Mouse (Mus musculus) cerebral cortex, adult 2 months (tissue): ENCODE measurements around the gene Rbm4.

Source experiments
- WGBS: fragments of 180-500 bp; shearing (Covaris S2); methylation state at CpG from one replicate; pipeline ENCODE4 v1.1.7; 2018; 5-methylcytosine and 5-hydroxymethylcytosine counted together

Rbm4 gene

GRCm38 (mm10) chr19:4793831-4794422, at the start of gene Rbm4:
Rbm4 (minus strand) TSS chr19:4793901.
- under 1% methylated on average over 31 of the region's 31 CpGs for WGBS

GRCm38 (mm10) chr19:4842611-4843010, 48.9 kb upstream of the Rbm4 start:
- WGBS = 68% methylated on average over 2 of the region's 2 CpGs

GRCm38 (mm10) chr19:4840848-4841247, 47.1 kb upstream of the Rbm4 start:
- 83% methylated on average over 9 of the region's 9 CpGs for WGBS

DNA sequence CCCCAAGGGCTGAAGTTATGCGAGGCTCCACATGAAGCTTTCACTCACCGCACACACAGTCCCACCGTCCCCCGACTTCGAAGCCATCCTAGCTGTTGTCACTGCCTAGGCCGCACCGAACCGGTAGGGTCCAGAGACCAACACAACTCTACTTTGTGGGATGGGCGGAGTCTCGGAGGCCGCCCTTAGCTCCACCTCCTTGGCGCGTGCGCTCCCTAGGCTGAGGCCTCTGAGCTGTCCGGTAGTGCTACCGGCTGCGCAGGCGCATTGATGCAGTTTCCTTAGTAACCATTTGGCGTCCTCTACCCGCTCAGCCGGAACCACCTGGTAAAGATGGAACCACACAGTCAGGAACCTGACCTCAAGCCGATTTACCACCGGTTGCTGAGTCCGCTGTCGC, 45.4 kb upstream of the Rbm4 start, which contains the start of the genes Ccs and Ccdc87:
Gene Ccs, minus strand, starts transcription at position 184 of the 400 bp plus-strand sequence.
Gene Ccdc87, plus strand, starts transcription at position 218 of the 400 bp plus-strand sequence.
- 2% methylated on average over 25 of the region's 25 CpGs for WGBS

DNA sequence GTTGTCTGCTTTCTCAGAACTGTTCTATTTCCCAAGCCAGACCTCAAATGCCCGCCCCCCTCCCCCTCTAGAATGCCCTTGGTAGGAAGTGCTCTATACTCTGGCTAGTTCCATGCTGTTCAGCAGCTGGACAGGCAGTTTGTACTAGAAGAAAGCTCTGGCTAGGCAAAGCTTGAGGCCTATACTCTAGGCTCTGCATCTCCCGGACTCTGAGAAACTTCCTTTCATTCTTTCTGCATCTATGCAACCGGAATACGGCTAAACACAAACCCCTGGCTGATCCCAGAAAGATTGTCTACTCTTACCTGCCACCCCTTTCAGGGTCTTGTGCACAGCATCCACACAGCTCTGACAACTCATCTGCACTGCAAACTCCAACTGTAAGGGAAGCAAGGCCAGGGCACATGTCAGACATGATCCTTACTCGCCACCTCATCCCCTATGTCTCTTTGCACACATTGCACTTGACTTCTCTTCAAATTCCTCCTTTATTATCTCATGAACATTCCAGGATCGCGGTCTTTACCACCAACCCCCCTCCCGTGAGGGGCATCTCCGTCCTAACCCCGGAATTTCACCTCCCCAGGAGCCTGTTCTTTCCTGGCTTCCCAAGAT, 44.9 kb upstream of the Rbm4 start:
- 15% methylated on average over 10 of the region's 10 CpGs for WGBS

DNA sequence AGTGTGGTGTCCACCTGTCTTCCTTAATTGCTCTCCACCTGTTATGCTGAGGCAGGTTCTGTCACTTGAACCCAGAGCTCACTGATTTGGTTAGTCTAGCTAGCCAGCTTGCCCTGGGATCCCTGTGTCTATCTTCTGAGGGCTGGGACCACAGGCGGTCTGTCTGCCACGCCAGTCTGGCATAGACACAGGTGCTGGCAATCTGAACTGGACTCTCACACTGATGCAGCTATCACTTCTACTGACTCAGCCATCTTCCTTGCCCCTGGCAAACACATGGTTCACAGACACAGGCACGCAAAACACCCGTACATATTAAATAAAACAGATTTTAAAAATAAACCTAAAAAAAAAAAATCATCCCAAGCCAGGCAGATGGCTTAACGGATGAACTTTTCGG, 43.3 kb upstream of the Rbm4 start:
- 89% methylated on average over 6 of the region's 6 CpGs for WGBS

DNA sequence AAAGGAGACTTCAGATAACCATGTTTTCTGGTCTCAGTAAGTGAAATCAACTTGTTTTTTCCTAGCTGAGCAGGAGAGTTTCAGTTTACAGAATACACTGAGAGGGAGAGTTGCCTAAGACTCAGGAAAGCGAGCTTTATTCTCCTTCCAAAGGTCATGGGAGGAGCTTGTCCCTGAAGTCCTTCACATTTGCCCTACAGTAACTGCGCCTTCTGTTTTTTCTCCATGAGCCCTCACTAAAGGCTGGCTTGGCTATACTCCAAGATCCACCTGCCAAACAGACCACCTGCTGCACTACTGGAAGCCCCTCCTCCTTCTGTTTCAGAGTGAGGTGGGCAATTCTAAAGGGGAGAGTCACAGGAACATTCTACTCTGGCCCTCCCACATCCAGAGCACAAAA, 42.4 kb upstream of the Rbm4 start:
- WGBS = 81% methylated on average over 2 of the region's 2 CpGs

DNA sequence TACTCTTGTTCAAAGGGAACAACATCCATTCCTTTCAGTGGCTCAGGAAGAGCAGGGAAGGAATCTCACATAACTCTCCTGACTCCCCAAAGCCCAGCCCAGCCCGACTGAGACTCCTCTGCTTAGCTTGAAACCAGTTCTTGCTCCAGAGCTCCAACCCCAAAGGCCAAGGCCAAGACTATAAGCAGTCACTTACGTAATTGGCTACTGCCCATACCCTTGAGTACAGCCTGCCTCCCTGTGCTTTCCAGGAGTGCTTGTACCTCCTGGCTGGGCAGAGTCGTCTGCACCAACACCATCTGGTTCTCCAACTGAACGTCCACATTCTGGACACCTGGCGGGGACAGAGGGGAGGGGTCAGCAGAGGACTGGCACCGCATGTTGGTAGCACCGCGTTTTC, 40.3 kb upstream of the Rbm4 start:
- 87% methylated on average over 8 of the region's 8 CpGs for WGBS

DNA sequence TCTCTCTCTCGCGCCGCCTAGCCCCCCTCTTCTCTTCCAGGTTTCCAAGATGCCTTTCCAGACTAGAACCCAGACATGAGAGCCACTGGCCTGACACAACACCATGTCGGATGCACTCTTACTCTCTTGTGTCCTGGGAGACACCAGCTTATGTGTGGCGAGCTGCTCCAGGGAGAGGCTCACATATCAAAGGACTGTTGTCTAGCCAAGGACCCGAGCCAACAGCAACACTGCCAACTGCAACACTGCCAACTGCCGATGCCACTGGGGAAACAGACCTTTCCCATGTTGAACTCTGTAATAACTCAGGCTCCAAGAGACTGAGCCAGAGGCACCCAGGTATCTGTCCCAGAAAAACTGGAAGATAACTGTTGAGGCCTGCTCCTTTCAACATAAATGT, 35.5 kb upstream of the Rbm4 start:
- WGBS = 56% methylated on average over 7 of the region's 7 CpGs

GRCm38 (mm10) chr19:4828444-4829114, 34.9 kb upstream of the Rbm4 start:
- 72% methylated on average over 16 of the region's 16 CpGs for WGBS

GRCm38 (mm10) chr19:4820678-4821303, 27.1 kb upstream of the Rbm4 start:
- WGBS = 57% methylated on average over 5 of the region's 5 CpGs

- WGBS = 72% methylated on average over 1 of the region's 1 CpGs
Measured at GRCm38 (mm10) chr19:4817182-4817835, 23.6 kb upstream of the Rbm4 start.

DNA sequence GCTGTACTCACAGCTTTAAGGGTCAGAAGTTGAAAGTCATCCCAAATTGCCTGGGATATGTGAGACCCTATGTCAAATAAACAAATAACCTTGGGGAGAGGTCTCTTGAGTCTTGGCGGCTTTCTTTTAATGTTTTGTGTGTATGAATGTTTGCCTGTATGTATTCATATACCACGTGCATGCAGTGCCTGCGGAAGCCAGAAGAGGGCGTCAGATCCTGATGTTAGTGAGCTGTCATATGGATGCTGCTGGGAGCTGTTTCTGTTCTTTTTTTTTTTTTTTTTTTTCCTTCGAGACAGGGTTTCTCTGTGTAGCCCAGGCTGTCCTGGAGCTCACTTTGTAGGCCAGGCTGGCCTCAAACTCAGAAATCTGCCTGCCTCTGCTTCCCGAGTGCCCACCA, 19.3 kb upstream of the Rbm4 start:
- 83% methylated on average over 6 of the region's 6 CpGs for WGBS

GRCm38 (mm10) chr19:4812334-4812949, 18.7 kb upstream of the Rbm4 start:
- 77% methylated on average over 8 of the region's 8 CpGs for WGBS

- WGBS = 1% methylated on average over 12 of the region's 12 CpGs
Measured at GRCm38 (mm10) chr19:4811909-4812242, 18.2 kb upstream of the Rbm4 start.

DNA sequence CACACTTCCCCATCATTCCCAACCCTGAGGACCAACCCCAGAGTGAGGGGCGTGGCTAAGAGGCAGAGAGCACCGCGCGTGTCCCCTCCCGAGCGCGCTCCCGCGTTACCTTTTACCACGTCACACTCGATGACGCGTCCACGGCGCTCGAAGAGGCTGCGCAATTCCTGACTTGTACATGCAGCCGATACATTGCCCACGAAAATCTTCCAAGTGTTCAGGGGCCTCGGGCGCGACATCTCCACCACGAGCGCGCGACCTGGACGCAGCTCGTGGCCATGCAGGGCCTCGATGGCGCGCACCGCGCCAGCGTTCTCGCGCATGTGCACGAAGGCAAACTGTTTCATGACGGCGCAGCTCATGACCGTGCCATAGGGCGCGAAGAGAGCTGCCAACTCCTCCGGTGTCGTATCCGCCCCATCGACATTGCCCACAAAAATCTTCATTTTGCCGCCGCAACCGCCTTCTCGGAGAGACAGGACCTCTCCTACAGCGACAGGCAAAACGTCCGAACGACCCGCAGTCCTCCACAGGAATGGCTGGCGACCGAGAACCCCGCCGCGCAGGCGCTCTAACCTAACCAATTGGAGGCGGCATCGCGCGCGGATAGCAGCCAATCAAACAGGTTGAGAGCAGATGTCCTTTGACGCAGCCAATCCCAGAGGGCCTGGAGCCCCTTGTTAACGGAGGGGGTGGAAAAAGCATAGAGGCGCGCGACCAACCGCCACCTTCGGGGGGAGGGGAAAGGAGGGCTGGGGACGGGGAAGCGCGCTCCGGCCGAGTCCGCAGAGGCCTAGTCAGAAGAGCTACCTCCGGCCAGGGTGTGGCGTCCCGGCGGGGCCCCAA, 17.6 kb upstream of the Rbm4 start, which contains the start of the genes Gm21992 and Rbm14:
Gene Gm21992, minus strand, starts transcription at position 550 of the 846 bp plus-strand sequence.
Gene Rbm14, minus strand, starts transcription at position 572 of the 846 bp plus-strand sequence.
- under 1% methylated on average over 83 of the region's 83 CpGs for WGBS

DNA sequence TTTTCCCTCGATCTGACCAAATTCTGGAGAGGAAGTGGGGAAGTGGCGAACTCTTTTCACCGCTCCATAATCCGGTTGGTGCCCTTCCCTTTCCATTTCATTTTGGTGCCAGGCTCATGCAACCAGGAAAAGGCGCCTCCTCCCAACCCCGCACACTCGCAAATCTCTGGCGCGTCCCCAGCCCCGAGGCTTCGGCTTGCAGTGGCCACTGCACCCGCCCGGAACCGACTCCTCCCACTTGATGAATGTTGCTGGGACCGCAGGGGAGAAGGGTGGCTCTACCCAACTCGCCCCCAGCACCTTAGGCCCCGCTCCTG, 17.0 kb upstream of the Rbm4 start:
- 0% methylated on average over 17 of the region's 17 CpGs for WGBS

GRCm38 (mm10) chr19:4810309-4810708, 16.6 kb upstream of the Rbm4 start:
- WGBS = under 1% methylated on average over 14 of the region's 14 CpGs

DNA sequence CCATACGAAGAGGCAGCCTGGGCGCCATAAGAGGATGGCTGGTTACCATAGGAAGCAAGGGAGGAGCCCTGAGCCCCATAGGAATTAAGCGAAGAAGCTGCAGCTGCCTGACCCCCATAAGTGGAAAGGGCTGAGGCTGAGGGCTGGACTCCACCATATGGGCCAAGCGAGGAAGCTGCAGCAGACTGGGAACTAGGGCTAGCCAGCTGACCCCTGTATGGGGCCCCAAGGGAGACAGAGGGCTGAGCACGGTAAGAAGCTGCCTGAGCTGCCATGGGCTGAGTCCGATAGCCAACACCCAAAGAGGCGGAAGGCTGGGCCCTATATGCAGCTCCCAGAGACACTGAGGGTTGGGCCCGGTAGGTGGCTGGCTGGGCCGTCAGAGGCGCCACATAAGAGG, 9.6 kb upstream of the Rbm4 start:
- WGBS = 86% methylated on average over 10 of the region's 10 CpGs

- WGBS = 86% methylated on average over 7 of the region's 7 CpGs
Measured at GRCm38 (mm10) chr19:4802691-4803091, 9.0 kb upstream of the Rbm4 start.

DNA sequence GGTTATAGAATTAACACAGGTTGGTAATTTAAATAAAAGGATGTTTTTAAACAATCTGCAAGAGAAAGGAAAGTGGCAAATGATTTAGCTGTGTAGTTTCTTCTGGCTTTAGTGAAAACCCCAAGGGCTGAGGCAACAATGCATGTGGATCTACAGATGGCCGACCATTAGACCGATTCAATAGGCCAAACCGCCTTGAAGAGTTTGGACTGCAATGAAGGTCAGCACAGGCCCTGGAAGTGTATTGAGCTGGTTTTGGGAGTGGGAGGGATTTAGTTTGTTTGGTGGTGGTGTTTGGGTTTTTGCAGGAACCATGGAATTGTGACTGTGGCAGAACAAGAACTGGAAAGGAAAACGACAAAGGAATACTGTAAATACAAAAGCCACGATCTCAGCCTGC, 5.4 kb upstream of the Rbm4 start:
- 80% methylated on average over 5 of the region's 5 CpGs for WGBS
